Mouse (Mus musculus) adrenal gland, postnatal 4 days (tissue): ENCODE measurements around the gene Zfp697. TPM values are rescaled to one million over a fixed set of nuclear protein-coding genes. Genes with fewer than 3 reads are reported as not detected.
"Not testable (repeated sequence)": the region's sequence is repeated elsewhere in the genome, so short reads cannot be mapped to it uniquely, and the experiment has no call there.

Source experiments
- DNase-seq, 2 experiments: peaks; one replicate each; pipeline ENCODE4 v3.0.0; 2021 to 2022; ENCODE audit warnings: low spot score in 2 of 2, mixed read lengths in 2 of 2
- total RNA-seq, 2 experiments: library from RNA; stranded (reverse); gene quantifications; 2 replicates each; pipeline ENCODE4 v1.2.3; 2021

Gene Zfp697
- total RNA-seq, 2 experiments from 2014 or later, result 5.6 to 9.4 TPM

- DNase-seq, result no peak
These were observed 14.0 kb upstream of the Zfp697 start for GRCm38 (mm10) chr3:98368283-98368682.

GRCm38 (mm10) chr3:98368776-98369175, 13.5 kb upstream of the Zfp697 start:
- DNase-seq, result no peak

- no peak for DNase-seq
These were observed 8.1 kb upstream of the Zfp697 start for GRCm38 (mm10) chr3:98374062-98374719.

GRCm38 (mm10) chr3:98374980-98375379, 7.3 kb upstream of the Zfp697 start:
- no peak for DNase-seq

GRCm38 (mm10) chr3:98378267-98378666, 4.0 kb upstream of the Zfp697 start:
- DNase-seq, result no peak

- DNase-seq, result no peak
These were observed 3.0 kb upstream of the Zfp697 start for GRCm38 (mm10) chr3:98379236-98379635.

- DNase-seq, result no peak
These were observed 500 bp upstream of the Zfp697 start for GRCm38 (mm10) chr3:98381677-98382245.

GRCm38 (mm10) chr3:98383024-98383790, 946 bp downstream of the Zfp697 start:
- DNase-seq, result no peak

- DNase-seq, result no peak
These were observed 4.8 kb downstream of the Zfp697 start for GRCm38 (mm10) chr3:98387086-98387485.

GRCm38 (mm10) chr3:98387756-98388155, 5.5 kb downstream of the Zfp697 start:
- DNase-seq, result no peak

- no peak for DNase-seq
These were observed 7.0 kb downstream of the Zfp697 start for GRCm38 (mm10) chr3:98389305-98389704.

- not testable (repeated sequence) for DNase-seq
These were observed 22.1 kb downstream of the Zfp697 start for GRCm38 (mm10) chr3:98404268-98404895.

- DNase-seq, result not testable (repeated sequence)
These were observed 23.6 kb downstream of the Zfp697 start for GRCm38 (mm10) chr3:98405877-98406276.

- not testable (repeated sequence) for DNase-seq
These were observed 24.4 kb downstream of the Zfp697 start for GRCm38 (mm10) chr3:98406569-98407144.

GRCm38 (mm10) chr3:98407261-98407780, 25.1 kb downstream of the Zfp697 start:
- DNase-seq, result not testable (repeated sequence)

GRCm38 (mm10) chr3:98410619-98411580, 28.6 kb downstream of the Zfp697 start:
- not testable (repeated sequence) for DNase-seq

GRCm38 (mm10) chr3:98413733-98414132, 31.5 kb downstream of the Zfp697 start:
- no peak for DNase-seq

GRCm38 (mm10) chr3:98414296-98414695, 32.0 kb downstream of the Zfp697 start:
- no peak for DNase-seq

- no peak for DNase-seq
These were observed 34.4 kb downstream of the Zfp697 start for GRCm38 (mm10) chr3:98416426-98417250.
